Mouse (Mus musculus): Measurements from ENCODE around the gene Smim13. TPM values are rescaled to one million over a fixed set of nuclear protein-coding genes. Genes with fewer than 3 reads are reported as not detected.
A peak's percentile ranks its signal among the peaks of the same experiment; 100 is the strongest.

Smim13 gene
- total and polyA plus RNA-seq, 3 experiments: 9.0 to 27.6 (median 23.0) TPM

- no peaks in the 10 kb centered on the region for H3K36me3 ChIP-seq (ENCODE audit: control insufficient read depth, insufficient read depth, low read length)
- intact Hi-C loops (cut with DNase I): no loop called here
- peak within 1 kb of the TSS; percentile 16 for H3K9ac ChIP-seq (ENCODE audit: low read depth, low read length)
- peak within 1 kb of the TSS; percentile 35 for H3K4me3 ChIP-seq
- WGBS: 2% methylated on average over 45 of the region's 77 CpGs
- DNase-seq: peak; percentile 78 to 82
- H3K79me2 ChIP-seq (replicated peaks; ENCODE audit: control insufficient read depth, insufficient read depth, low read length): no peaks in the 10 kb centered on the region
- TF ChIP-seq CTCF (IDR thresholded peaks at IDR 0.05) (peak; percentile 67), EP300 (IDR thresholded peaks at IDR 0.05; ENCODE audit: insufficient read depth, low read depth, low read length) (no peak), POLR2A (IDR thresholded peaks at IDR 0.05; ENCODE audit: insufficient read depth, low read depth, low read length) (no peak)
- H3K4me1 ChIP-seq (ENCODE audit: control insufficient read depth, insufficient read depth, low read length): peaks cover 1% of the 10 kb centered on the region; the same call in 1 of the 2 replicates
- no peaks in the 10 kb centered on the region for H3K27me3 ChIP-seq (ENCODE audit: control insufficient read depth, insufficient read depth, low read length)
- no peak within 1 kb of the TSS for H3K27ac ChIP-seq
Observed at GRCm38 (mm10) chr13:41220304-41220834, 29.3 kb upstream of the Smim13 start, which contains the start of gene Elovl2. Gene Elovl2, minus strand, starts transcription at chr13:41220405.

DNA sequence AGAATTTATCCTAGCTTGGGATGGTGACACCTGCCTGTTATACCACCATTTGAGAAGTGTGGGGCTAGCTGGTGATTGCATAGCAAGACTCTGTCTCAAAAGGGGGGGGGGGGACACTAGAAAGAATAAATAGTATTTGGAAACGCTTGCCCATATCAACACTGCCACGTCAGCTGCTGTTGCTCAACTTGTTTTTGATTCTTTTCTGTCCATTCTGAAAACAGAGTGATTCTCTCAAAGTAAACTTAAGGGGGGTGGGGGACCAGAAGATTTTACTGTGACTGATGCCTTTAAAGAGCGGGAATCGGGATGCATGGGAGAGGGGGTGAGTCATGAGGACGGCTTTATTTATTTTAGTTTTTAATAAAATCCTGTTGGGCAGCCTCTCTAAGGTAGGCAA, 23.1 kb upstream of the Smim13 start:
- Histone ChIP-seq H3K79me2 (replicated peaks; ENCODE audit: control insufficient read depth, insufficient read depth, low read length) (no peaks in the 10 kb centered on the region), H3K36me3 (ENCODE audit: control insufficient read depth, insufficient read depth, low read length) (no peaks in the 10 kb centered on the region), H3K27me3 (ENCODE audit: control insufficient read depth, insufficient read depth, low read length) (no peaks in the 10 kb centered on the region), H3K4me3 (no peak overlapping the region), H3K9ac (ENCODE audit: low read depth, low read length) (no peak overlapping the region), H3K27ac (no peak overlapping the region), H3K4me1 (ENCODE audit: control insufficient read depth, insufficient read depth, low read length) (no peaks in the 10 kb centered on the region)
- no peak for TF ChIP-seq EP300 (IDR thresholded peaks at IDR 0.05; ENCODE audit: insufficient read depth, low read depth, low read length)
- no peak for TF ChIP-seq POLR2A (IDR thresholded peaks at IDR 0.05; ENCODE audit: insufficient read depth, low read depth, low read length)
- TF ChIP-seq CTCF (IDR thresholded peaks at IDR 0.05): no peak
- intact Hi-C loops (cut with DNase I): no loop called here
- WGBS: 67% methylated on average over 5 of the region's 5 CpGs
- no peak for DNase-seq

DNA sequence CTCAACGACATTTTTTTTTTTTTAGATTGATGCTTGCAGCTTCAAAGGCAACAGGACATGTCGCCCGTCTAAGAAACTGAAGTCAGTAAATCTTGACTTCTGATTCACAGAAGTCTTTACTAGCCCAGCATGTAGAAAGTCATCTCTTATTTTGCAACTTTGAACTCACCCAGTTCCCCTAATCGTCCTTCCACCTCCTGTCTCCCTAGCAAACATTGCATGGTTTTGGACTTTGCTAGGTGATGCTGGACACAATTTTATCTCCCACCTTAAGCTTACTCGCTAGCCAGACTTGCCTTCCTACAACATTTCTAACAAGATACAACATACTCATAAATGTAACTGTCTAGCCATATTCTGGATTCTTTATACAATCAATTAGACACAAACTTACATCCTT, 21.6 kb upstream of the Smim13 start:
- intact Hi-C loops (cut with DNase I): no loop called here
- TF ChIP-seq EP300 (IDR thresholded peaks at IDR 0.05; ENCODE audit: insufficient read depth, low read depth, low read length) (no peak), POLR2A (IDR thresholded peaks at IDR 0.05; ENCODE audit: insufficient read depth, low read depth, low read length) (no peak)
- DNase-seq: no peak
- Histone ChIP-seq H3K27me3 (ENCODE audit: control insufficient read depth, insufficient read depth, low read length) (no peaks in the 10 kb centered on the region), H3K4me3 (no peak overlapping the region), H3K4me1 (ENCODE audit: control insufficient read depth, insufficient read depth, low read length) (no peaks in the 10 kb centered on the region), H3K9ac (ENCODE audit: low read depth, low read length) (no peak overlapping the region), H3K79me2 (replicated peaks; ENCODE audit: control insufficient read depth, insufficient read depth, low read length) (no peaks in the 10 kb centered on the region), H3K36me3 (ENCODE audit: control insufficient read depth, insufficient read depth, low read length) (no peaks in the 10 kb centered on the region), H3K27ac (no peak overlapping the region)
- 82% methylated on average over 5 of the region's 5 CpGs for WGBS

- no peak overlapping the region for H3K4me3 ChIP-seq
- no peak overlapping the region for H3K27ac ChIP-seq
- no peak overlapping the region for H3K9ac ChIP-seq (ENCODE audit: low read depth, low read length)
- no peak for DNase-seq
- intact Hi-C loops (cut with DNase I): no loop called here
- H3K79me2 ChIP-seq (replicated peaks; ENCODE audit: control insufficient read depth, insufficient read depth, low read length): no peaks in the 10 kb centered on the region
- TF ChIP-seq POLR2A (IDR thresholded peaks at IDR 0.05; ENCODE audit: insufficient read depth, low read depth, low read length) (no peak), CTCF (IDR thresholded peaks at IDR 0.05) (no peak), EP300 (IDR thresholded peaks at IDR 0.05; ENCODE audit: insufficient read depth, low read depth, low read length) (no peak)
- H3K27me3 ChIP-seq (ENCODE audit: control insufficient read depth, insufficient read depth, low read length): no peaks in the 10 kb centered on the region
- no peaks in the 10 kb centered on the region for H3K36me3 ChIP-seq (ENCODE audit: control insufficient read depth, insufficient read depth, low read length)
- WGBS: 80% methylated on average over 5 of the region's 5 CpGs
- H3K4me1 ChIP-seq (ENCODE audit: control insufficient read depth, insufficient read depth, low read length): no peaks in the 10 kb centered on the region
Observed at GRCm38 (mm10) chr13:41230256-41230655, 19.4 kb upstream of the Smim13 start.

- TF ChIP-seq EP300 (IDR thresholded peaks at IDR 0.05; ENCODE audit: insufficient read depth, low read depth, low read length) (no peak), POLR2A (IDR thresholded peaks at IDR 0.05; ENCODE audit: insufficient read depth, low read depth, low read length) (no peak), CTCF (IDR thresholded peaks at IDR 0.05) (no peak)
- Histone ChIP-seq H3K4me3 (no peak overlapping the region), H3K79me2 (replicated peaks; ENCODE audit: control insufficient read depth, insufficient read depth, low read length) (no peaks in the 10 kb centered on the region), H3K36me3 (ENCODE audit: control insufficient read depth, insufficient read depth, low read length) (no peaks in the 10 kb centered on the region), H3K4me1 (ENCODE audit: control insufficient read depth, insufficient read depth, low read length) (no peaks in the 10 kb centered on the region), H3K27me3 (ENCODE audit: control insufficient read depth, insufficient read depth, low read length) (no peaks in the 10 kb centered on the region), H3K27ac (no peak overlapping the region), H3K9ac (ENCODE audit: low read depth, low read length) (no peak overlapping the region)
- WGBS: 70% methylated on average over 12 of the region's 12 CpGs
- DNase-seq: no peak
- intact Hi-C loops (cut with DNase I): no loop called here
Observed at GRCm38 (mm10) chr13:41231389-41231983, 18.2 kb upstream of the Smim13 start.

DNA sequence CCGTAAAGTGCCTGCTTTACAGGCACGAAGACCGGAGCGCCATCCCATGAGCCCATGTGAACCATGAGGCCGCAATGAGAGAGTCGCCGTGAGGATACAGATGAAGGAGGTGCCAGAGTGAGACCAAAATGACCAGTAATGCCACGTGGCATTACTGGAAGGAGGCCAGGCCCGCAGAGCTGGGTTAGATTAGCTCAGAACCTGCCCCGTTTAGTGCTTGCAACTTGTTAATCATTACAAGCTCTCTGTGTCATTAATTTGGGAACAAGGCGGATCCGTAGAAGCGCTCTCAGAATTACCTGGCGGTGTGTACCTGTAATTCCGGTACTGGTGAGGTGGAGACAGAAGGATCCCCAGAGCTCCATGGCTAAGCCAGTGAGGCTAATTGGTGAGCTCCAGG, 17.4 kb upstream of the Smim13 start:
- no peak overlapping the region for H3K4me3 ChIP-seq
- WGBS: 92% methylated on average over 15 of the region's 15 CpGs
- TF ChIP-seq CTCF (IDR thresholded peaks at IDR 0.05) (no peak), POLR2A (IDR thresholded peaks at IDR 0.05; ENCODE audit: insufficient read depth, low read depth, low read length) (no peak)
- DNase-seq: no peak
- intact Hi-C loops (cut with DNase I): no loop called here
- H3K27me3 ChIP-seq (ENCODE audit: control insufficient read depth, insufficient read depth, low read length): no peaks in the 10 kb centered on the region
- H3K27ac ChIP-seq: no peak overlapping the region
- H3K9ac ChIP-seq (ENCODE audit: low read depth, low read length): no peak overlapping the region
- H3K4me1 ChIP-seq (ENCODE audit: control insufficient read depth, insufficient read depth, low read length): no peaks in the 10 kb centered on the region
- H3K79me2 ChIP-seq (replicated peaks; ENCODE audit: control insufficient read depth, insufficient read depth, low read length): no peaks in the 10 kb centered on the region
- H3K36me3 ChIP-seq (ENCODE audit: control insufficient read depth, insufficient read depth, low read length): no peaks in the 10 kb centered on the region

Data from heart, adult 2 months (tissue).